Mouse (Mus musculus) forelimb bud, embryonic 11.5 days (tissue): ENCODE measurements around the gene Tbc1d20.
"Not testable (repeated sequence)": the region's sequence is repeated elsewhere in the genome, so short reads cannot be mapped to it uniquely, and the experiment has no call there.

Experiments
- DNase-seq: peaks from one replicate; pipeline ENCODE4 v3.0.0-alpha.2; 2012; ENCODE audit warnings: low read depth, low spot score

Gene Tbc1d20

DNA sequence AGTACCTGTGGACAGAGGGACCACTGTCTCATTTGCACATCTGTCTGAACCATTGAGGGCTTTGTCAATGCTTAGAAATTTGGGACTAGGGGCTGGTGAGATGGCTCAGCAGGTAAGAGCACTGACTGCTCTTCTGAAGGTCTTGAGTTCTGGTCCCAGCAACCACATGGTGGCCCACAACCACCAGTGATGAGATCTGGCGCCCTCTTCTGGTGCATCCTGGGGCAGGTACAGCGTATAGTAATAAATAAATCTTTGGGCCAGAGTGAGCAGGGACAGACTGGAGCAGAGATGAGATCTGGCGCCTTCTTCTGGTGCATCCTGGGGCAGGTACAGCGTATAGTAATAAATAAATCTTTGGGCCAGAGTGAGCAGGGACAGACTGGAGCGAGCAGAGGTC is 65.3 kb downstream of the Tbc1d20 start:
- DNase-seq: not testable (repeated sequence)

DNA sequence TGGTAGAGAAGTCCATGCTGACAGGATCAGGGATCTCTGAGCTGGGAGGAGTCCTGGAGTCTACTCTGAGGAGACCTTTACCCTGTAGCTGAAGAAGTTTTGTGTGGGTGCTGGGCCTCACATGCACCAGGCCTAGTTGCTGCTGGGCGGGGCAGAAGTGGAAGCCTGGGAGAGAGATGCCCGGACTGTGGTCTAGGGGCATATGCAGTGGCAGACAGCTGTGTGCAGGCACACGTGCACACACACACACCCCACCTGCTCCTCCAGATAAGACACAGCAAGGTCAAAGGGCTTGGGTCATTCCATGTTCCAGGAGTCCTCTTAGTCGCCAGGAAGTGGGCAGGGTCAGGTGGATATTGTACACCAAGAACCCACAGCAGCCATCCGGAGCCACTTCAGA is 66.0 kb downstream of the Tbc1d20 start:
- no peak for DNase-seq

DNA sequence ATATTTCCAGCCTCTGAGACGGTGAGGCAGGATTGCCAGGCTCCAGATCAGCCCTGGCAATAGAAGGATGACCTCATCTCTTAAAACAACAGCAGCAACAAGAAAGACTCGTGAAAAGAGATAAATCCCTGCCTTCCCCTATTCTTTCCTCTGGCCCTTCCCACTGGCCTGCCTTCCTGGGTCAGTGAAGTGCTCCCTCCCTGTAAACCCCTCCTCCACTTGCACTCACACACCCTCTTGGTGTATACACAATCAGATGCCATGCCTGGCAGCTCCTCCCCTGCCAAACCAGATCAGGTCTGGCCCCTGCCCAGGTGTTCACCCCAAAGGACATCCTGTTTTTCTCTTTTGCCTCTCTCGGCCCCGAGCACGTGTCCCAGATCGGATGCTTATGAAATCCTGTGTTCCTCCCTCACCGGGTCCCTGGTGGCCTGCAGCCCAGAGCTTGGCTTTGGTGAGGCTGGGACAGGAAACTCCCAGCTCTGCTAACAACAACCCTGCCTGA is 66.7 kb downstream of the Tbc1d20 start:
- DNase-seq: no peak

DNA sequence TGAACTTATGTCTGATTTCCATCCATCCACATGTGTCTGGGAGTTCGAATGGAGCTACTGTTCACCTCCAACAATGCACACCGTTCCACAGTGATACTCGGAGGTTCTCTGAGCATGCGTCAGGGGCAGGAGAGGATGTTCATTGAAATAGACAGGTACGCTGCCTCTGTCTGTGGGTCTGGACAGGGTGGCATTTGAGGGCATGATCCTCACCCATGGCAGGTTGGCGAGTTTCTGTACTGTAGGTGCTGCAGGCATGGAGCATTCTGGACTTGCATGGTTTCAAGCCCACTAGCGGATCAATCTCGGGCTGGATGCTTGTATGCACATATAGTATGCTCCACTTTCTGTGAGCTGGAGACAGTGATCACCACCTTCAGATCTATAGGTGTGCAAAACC is 67.6 kb downstream of the Tbc1d20 start:
- DNase-seq: no peak
